Mouse (Mus musculus) megakaryocyte, embryonic 14.5 days (primary cell): Measurements from ENCODE around the gene Rac2. TPM values are rescaled to one million over a fixed set of nuclear protein-coding genes. Genes with fewer than 3 reads are reported as not detected.
A peak's percentile ranks its signal among the peaks of the same experiment; 100 is the strongest.

Experiments used
- H3K27me3 ChIP-seq: replicated peaks from 2 replicates; pipeline ENCODE3; 2012; ENCODE audit warnings: inconsistent platforms
- H3K36me3 ChIP-seq: replicated peaks from 2 replicates; pipeline ENCODE3; 2012; ENCODE audit warnings: low read length, inconsistent platforms, mixed read lengths
- H3K4me1 ChIP-seq: 2 replicates; pipeline ENCODE4 v1.6.1; 2012; ENCODE audit warnings: inconsistent platforms
- H3K4me3 ChIP-seq: replicated peaks from 2 replicates; pipeline ENCODE3; 2012; ENCODE audit warnings: moderate library complexity, mild to moderate bottlenecking, inconsistent platforms
- H3K9me3 ChIP-seq: 2 replicates; pipeline ENCODE4 v1.6.1; 2012; ENCODE audit warnings: inconsistent platforms
- FLI1 ChIP-seq: IDR thresholded peaks from 2 replicates; pipeline ENCODE4 v1.6.1; 2012; ENCODE audit warnings: low read length, inconsistent platforms, mixed read lengths
- GATA1 ChIP-seq: IDR thresholded peaks from 3 replicates; pipeline ENCODE4 v1.6.1; 2012; ENCODE audit warnings: mixed read lengths, low read length, inconsistent platforms, borderline replicate concordance
- polyA plus RNA-seq: library from polyadenylated mRNA; stranded (reverse); fragments of >175 nt; gene quantifications from 2 replicates; pipeline ENCODE4 v1.2.3, GENCODE M21; 2012; ENCODE audit warnings: low replicate concordance; ENCODE audit not compliant: insufficient read depth

Rac2 gene
- polyA plus RNA-seq, 1 experiment, result 860 TPM

DNA sequence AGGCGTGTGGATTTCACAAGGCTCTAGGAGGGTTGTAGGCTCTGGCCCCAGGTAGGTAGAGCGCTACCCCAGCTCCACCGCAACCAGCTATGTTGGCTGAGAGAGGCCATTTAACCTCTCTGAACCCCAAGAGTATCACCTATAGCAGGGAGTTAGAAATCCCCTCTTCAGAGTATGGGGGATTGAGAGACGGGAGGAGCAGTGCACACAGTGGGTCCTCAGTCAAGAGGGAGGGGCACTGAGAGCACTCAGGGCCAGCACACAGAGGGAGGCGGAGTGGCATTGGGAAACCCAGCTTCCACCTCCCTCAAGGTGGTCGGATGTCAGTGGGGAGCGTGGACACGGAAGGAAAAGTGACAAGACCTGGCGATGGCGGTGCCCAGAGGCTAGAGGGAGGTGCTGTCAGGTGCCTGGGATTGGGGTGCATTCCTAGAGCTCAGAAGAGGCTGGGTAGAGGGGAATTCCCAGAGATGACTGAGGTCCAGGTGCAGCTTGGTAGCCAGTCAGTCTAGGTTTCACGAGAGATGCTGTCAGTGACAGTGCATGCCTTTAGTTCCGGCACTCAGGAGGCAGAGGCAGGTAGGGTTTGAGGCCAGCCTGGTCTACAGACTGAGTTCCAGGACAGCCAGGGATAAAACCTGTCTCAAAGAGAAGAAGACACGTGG, 27.1 kb upstream of the Rac2 start:
- peaks cover 97% of the 10 kb centered on the region for H3K4me1 ChIP-seq

DNA sequence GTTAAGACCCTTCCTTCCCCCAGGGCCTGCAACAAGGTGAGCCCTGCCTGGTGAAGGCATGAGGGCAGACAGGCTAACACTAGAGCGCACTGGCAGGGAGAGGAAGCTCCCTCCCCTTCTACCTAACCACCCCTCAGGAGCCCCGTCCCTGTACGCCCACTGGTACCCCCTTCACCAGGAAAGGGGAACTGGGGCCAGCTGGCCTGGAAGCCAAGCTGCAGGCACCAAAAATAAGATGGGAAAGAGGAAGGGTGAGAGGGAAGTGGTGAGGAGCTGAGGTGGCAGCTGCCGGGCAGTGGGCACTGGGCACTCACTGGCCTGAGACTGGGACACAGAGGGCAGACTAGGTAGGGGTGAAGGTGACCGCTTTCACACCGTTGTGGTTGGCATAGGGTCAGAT, 26.5 kb upstream of the Rac2 start:
- peaks cover 6% of the 10 kb centered on the region for H3K27me3 ChIP-seq
- TF ChIP-seq FLI1, result no peak
- TF ChIP-seq GATA1, result no peak
- H3K9me3 ChIP-seq, result peaks cover 15% of the 10 kb centered on the region
- peaks cover 97% of the 10 kb centered on the region for H3K4me1 ChIP-seq
- H3K36me3 ChIP-seq, result peaks cover 57% of the 10 kb centered on the region
- peak overlapping the region; percentile 86 for H3K4me3 ChIP-seq

More for the DNA sequence above, 27.1 kb upstream of the Rac2 start:
- TF ChIP-seq FLI1, result no peak
- no peak for TF ChIP-seq GATA1
- H3K4me3 ChIP-seq, result peak overlapping the region; percentile 86
- peaks cover 6% of the 10 kb centered on the region for H3K27me3 ChIP-seq
- peaks cover 63% of the 10 kb centered on the region for H3K36me3 ChIP-seq
- H3K9me3 ChIP-seq, result peaks cover 10% of the 10 kb centered on the region

DNA sequence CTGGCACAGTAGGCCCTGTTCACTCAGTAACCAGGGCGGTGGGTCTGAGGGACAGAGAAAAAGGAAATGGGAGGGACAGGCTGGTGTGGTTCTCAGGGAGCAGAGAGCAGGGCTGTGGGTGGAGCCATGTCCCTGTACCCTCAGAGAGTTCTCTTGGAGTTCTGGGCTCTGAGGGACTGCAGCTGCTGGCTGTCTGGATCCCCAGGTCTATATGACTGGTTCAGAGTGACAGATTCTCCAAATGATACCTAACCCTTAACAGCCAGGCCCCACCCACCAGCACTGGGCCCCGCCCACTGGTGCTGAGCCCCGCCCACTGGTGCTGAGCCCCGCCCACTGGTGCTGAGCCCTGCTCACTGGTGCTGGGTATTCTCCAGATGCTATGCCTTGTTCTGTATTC, 25.1 kb upstream of the Rac2 start:
- H3K4me1 ChIP-seq, result peaks cover 93% of the 10 kb centered on the region

DNA sequence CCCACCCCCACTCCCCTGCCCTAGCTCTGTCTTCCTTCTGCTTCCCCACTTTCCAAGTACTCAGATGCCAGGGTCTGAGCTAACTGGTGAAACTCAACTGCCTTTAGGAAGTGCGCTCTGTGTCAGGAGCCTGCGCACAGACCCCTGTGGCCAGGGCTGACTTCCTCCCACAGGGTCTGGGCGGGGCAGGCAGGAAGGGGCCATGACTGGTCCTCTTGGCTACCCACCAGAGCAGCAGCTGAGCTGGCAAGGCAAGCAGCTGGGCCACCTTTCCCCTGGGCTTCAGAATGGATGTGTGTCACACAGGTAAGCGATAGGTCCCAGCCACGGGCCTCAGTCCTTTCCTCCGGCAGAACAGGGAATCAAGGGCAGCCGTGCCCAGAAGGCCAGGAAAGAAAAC, 24.3 kb upstream of the Rac2 start, which contains the start of gene Cyth4:
Gene Cyth4, plus strand, starts transcription at position 134 of the 400 bp plus-strand sequence.
- Histone ChIP-seq H3K4me1 (peaks cover 94% of the 10 kb centered on the region), H3K27me3 (peaks cover 3% of the 10 kb centered on the region), H3K36me3 (peaks cover 35% of the 10 kb centered on the region), H3K9me3 (peaks cover 18% of the 10 kb centered on the region), H3K4me3 (peak within 1 kb of the TSS; percentile 94)
- TF ChIP-seq GATA1 (no peak), FLI1 (no peak)

More for the DNA sequence above, 25.1 kb upstream of the Rac2 start:
- Histone ChIP-seq H3K9me3 (peaks cover 18% of the 10 kb centered on the region), H3K27me3 (peaks cover 3% of the 10 kb centered on the region), H3K4me3 (peak overlapping the region; percentile 94), H3K36me3 (peaks cover 44% of the 10 kb centered on the region)
- no peak for TF ChIP-seq GATA1
- TF ChIP-seq FLI1, result no peak

DNA sequence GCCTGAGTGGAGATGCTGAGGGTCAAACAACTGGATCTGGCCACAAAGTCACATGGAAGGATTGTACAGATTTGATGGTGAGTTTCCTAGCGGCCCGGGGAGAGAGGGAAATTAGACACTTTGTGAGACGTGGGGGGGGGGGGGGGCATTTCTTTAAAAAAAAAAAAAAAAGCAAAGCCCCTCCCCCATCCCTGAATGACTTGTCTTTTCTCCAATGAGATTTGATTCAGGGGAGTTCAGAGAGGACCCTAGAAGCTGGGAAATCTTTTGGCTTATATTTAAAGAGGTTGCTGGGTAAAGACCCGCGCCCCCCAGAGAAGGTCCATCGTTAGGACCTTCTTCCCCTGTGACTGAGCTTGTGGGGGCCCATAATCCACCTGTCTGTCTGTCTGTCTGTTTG, 23.9 kb upstream of the Rac2 start:
- Histone ChIP-seq H3K27me3 (peaks cover 3% of the 10 kb centered on the region), H3K9me3 (peaks cover 18% of the 10 kb centered on the region), H3K36me3 (peaks cover 31% of the 10 kb centered on the region), H3K4me3 (peak overlapping the region; percentile 94), H3K4me1 (peaks cover 94% of the 10 kb centered on the region)
- TF ChIP-seq GATA1 (no peak), FLI1 (no peak)

DNA sequence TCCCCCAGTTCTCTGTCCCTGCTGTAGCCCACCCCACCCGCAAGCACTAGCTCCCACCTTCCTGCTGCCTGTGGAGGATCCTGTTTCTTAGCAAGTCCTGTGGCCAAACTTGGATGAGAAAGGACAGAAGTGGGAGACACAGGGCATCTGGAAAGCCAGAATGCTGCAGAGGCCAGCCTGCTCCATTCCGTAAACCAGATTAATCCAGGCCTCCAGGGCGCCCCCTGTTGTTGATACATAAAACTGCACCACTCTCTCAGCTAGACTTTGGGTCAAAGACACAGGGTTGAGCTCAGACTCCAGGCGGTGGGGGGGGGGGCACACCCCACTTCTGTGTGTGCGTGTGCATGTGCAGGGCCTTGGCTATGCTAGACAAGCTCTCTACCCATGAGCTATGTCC, 22.9 kb upstream of the Rac2 start:
- Histone ChIP-seq H3K4me1 (peaks cover 94% of the 10 kb centered on the region), H3K27me3 (peaks cover 3% of the 10 kb centered on the region), H3K4me3 (no peak overlapping the region), H3K9me3 (peaks cover 18% of the 10 kb centered on the region), H3K36me3 (peaks cover 21% of the 10 kb centered on the region)
- TF ChIP-seq FLI1 (no peak), GATA1 (no peak)

DNA sequence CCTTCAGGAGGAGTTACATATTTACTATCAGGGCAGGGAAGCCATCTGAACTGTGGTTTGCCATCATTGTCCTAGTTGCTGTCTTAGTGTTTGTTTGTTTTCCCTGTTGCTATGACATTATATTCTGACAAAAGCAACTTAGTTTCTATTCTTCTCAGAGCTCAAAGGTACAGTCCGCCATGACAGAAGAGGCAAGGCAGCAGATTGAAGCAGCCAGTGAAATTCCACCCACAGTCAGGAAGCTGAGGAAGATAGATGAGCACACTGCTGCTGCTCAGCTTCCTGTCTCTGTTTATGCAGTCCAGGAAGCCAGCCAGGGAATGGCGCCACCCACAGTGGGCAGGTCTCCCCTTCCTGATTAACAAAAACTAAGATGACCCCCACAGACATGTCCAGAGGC, 22.2 kb upstream of the Rac2 start:
- H3K9me3 ChIP-seq, result peaks cover 18% of the 10 kb centered on the region
- TF ChIP-seq GATA1 (no peak), FLI1 (no peak)
- no peak overlapping the region for H3K4me3 ChIP-seq
- peaks cover 91% of the 10 kb centered on the region for H3K4me1 ChIP-seq
- peaks cover 15% of the 10 kb centered on the region for H3K36me3 ChIP-seq
- peaks cover 3% of the 10 kb centered on the region for H3K27me3 ChIP-seq

DNA sequence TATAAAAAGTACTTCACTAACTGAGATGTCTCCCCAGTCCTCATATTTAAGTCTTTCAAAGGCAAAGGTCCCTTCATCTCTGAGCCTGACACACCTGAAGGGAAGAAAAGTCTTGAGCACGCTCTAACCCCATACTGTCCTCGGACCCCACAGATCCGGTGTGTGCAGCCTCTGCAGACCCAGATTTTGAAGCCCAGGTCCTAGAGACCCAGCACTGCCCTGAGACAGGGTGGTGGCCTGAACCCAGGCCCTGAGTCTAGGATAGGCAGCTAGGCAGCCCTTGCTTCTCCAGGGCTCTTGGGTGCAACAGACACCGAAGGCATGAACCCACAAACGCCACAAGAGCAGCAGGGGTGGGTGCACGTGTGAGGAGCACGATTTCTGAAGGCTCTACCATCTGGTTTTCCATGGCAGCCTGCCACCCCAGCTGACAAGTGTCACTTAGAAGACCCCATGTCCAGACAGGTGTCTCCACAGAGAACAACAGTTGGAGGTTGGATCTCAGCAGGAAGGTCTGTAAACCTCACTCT, 21.4 kb upstream of the Rac2 start:
- Histone ChIP-seq H3K9me3 (peaks cover 18% of the 10 kb centered on the region), H3K4me1 (peaks cover 91% of the 10 kb centered on the region), H3K27me3 (no peaks in the 10 kb centered on the region), H3K4me3 (no peak overlapping the region), H3K36me3 (peaks cover 6% of the 10 kb centered on the region)
- TF ChIP-seq GATA1 (no peak), FLI1 (no peak)

DNA sequence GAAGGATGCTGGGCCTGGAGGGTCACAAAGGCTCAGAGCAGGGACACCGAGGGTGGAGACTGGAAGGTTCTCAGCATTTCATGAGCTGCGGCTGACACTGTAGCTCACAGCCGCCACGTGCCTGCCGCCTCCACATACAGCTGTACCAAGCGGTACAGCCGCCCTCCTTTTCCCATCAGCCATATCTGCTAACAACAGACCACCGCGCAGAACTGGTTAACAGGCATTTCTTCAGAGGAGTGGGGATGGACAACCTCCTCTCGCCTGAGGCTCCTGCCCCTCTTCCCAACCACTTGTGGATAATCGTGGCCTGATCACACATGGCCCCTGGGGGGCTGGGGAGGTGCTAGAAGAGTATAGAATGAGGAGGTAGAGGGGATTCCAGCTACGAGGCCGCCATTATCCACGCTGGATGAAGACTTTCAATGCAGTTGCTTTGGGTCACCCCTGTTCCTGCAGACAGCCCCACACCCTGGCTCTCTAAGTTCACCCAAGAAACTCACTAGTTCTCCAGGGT, 19.9 kb upstream of the Rac2 start:
- peaks cover 91% of the 10 kb centered on the region for H3K4me1 ChIP-seq

DNA sequence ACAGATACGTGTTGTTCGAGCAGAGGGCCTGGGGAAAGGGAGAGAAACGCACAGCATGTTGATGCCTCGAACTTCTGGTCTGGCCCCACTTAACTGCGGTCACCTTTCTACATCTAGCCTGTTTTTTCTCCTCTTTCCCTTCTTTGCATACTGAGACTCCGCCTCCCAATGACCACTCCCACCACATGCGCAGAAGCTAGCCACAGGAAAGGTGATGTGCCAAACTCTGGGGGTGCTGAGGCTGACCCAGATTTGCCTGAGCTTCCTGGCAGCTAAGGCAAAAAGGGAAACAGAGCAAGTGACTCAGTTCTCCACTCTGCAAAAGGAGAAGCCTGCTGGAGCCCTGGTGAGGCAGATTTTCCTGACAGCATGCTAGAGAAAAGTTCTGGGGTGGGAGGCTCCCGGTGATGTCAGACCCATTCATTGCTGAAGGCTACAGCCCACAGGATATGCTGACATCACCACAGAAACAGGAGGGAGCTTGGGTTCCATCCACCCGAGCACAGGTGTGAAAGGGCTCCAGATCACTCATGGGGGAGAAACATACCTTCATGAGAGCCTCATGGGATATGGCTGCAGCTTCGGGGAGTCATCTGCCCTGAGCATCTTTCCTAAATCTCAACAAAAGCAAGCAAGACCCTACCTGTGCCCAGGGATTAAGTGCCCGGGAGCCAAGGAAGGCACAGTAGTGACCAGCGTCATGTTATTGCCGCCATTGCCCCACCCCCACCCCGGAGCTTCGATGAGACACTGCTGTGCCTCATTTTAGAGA, 19.3 kb upstream of the Rac2 start:
- no peak for TF ChIP-seq GATA1
- no peak for TF ChIP-seq FLI1
- Histone ChIP-seq H3K4me1 (peaks cover 91% of the 10 kb centered on the region), H3K4me3 (peak overlapping the region; percentile 50)

More for the DNA sequence above, 19.9 kb upstream of the Rac2 start:
- H3K27me3 ChIP-seq, result no peaks in the 10 kb centered on the region
- TF ChIP-seq GATA1 (no peak), FLI1 (no peak)
- no peak overlapping the region for H3K4me3 ChIP-seq
- H3K9me3 ChIP-seq, result peaks cover 18% of the 10 kb centered on the region
- H3K36me3 ChIP-seq, result no peaks in the 10 kb centered on the region

More for the DNA sequence above, 19.3 kb upstream of the Rac2 start:
- Histone ChIP-seq H3K36me3 (no peaks in the 10 kb centered on the region), H3K27me3 (peaks cover 3% of the 10 kb centered on the region), H3K9me3 (peaks cover 18% of the 10 kb centered on the region)
